Mouse (Mus musculus) liver, embryonic 14.5 days (tissue): ENCODE data around the gene Disc1. TPM values are rescaled to one million over a fixed set of nuclear protein-coding genes. Genes with fewer than 3 reads are reported as not detected.

ENCODE experiments used
- ATAC-seq: fragments of 200-750 bp; cut with Nextera tagmentation; 2 replicates; pipeline ENCODE4 v1.8.0; 2017; ENCODE audit warnings: moderate number of reproducible peaks, mild to moderate bottlenecking, moderate library complexity; ENCODE audit not compliant: insufficient read depth
- DNase-seq, 3 experiments: peaks; one replicate each; pipeline ENCODE4 v3.0.0-alpha.2; 2012 to 2013; ENCODE audit warnings: low read depth in 3 of 3, low spot score in 3 of 3
- H3K27ac ChIP-seq: fragments of 300-500 bp; sonication (generic); 2 replicates; pipeline ENCODE4 v1.5.1; 2014; ENCODE audit warnings: moderate library complexity, mild to moderate bottlenecking, control low read depth, inconsistent platforms
- H3K27me3 ChIP-seq: fragments of 300-500 bp; sonication (generic); 2 replicates; pipeline ENCODE4 v1.6.1; 2014; ENCODE audit warnings: mild to moderate bottlenecking, low read length, moderate library complexity; ENCODE audit not compliant: control insufficient read depth, insufficient read depth
- H3K36me3 ChIP-seq: fragments of 300-500 bp; sonication (generic); replicated peaks from 2 replicates; pipeline ENCODE4 v1.6.1; 2014; ENCODE audit warnings: low read depth; ENCODE audit not compliant: control insufficient read depth, insufficient read depth
- H3K4me1 ChIP-seq, 2 experiments: fragments of 200-500 bp in 1 of 2; fragments of 300-500 bp in 1 of 2; sonication (generic) in 1 of 2; replicated peaks; 2 replicates each; pipeline ENCODE4 v1.6.1; 2012 to 2014; ENCODE audit warnings: antibody characterized with exemption in 1 of 2, inconsistent platforms in 1 of 2, low read length in 1 of 2; ENCODE audit not compliant: control insufficient read depth in 2 of 2, insufficient read depth in 2 of 2
- H3K4me2 ChIP-seq: fragments of 300-500 bp; sonication (generic); 2 replicates; pipeline ENCODE4 v1.6.1; 2014; ENCODE audit warnings: low read depth, mild to moderate bottlenecking, control low read depth, moderate library complexity
- H3K4me3 ChIP-seq, 2 experiments: fragments of 200-500 bp in 1 of 2; fragments of 300-500 bp in 1 of 2; sonication (generic) in 1 of 2; 2 replicates each; pipeline ENCODE4 v1.5.1; 2012 to 2014; ENCODE audit warnings: low read depth in 2 of 2, low read length in 2 of 2, mild to moderate bottlenecking in 2 of 2, control low read depth in 1 of 2, inconsistent platforms in 1 of 2, moderate library complexity in 1 of 2; ENCODE audit not compliant: insufficient read depth in 1 of 2
- H3K9ac ChIP-seq: fragments of 300-500 bp; sonication (generic); replicated peaks from 2 replicates; pipeline ENCODE4 v1.6.1; 2014; ENCODE audit warnings: mild to moderate bottlenecking, control low read depth, moderate library complexity
- H3K9me3 ChIP-seq: fragments of 300-500 bp; sonication (generic); 2 replicates; pipeline ENCODE4 v1.6.1; 2016; ENCODE audit warnings: low read length, mixed read lengths; ENCODE audit not compliant: control insufficient read depth
- CTCF ChIP-seq: IDR thresholded peaks from 2 replicates; pipeline ENCODE4 v1.5.1; 2016; ENCODE audit warnings: antibody characterized with exemption, low read depth, control low read depth
- EP300 ChIP-seq: IDR thresholded peaks from 2 replicates; pipeline ENCODE4 v1.6.1; 2016; ENCODE audit warnings: antibody characterized with exemption, low read depth
- WGBS: fragments of 180-500 bp; shearing (Covaris S2); extraction: QIAGEN DNeasy Blood & Tissue Kit; methylation state at CpG from one replicate; pipeline ENCODE4 v1.1.7; 2014; ENCODE audit not compliant: insufficient replicate concordance; 5-methylcytosine and 5-hydroxymethylcytosine counted together
- polyA plus RNA-seq, 2 experiments: library from polyadenylated mRNA; depleted of rRNA in 1 of 2; stranded (reverse) in 1 of 2; unstranded in 1 of 2; fragments of >200 nt; fragmentation: Nextera tagmentation in 1 of 2; extraction: Ambion mirVana in 1 of 2; gene quantifications; 2 replicates each; pipeline versions ENCODE4 v1.2.1 to v1.2.3; 2012 to 2014

The Disc1 gene
- polyA plus RNA-seq, 2 experiments = 0.11 to 0.17 TPM

GRCm38 (mm10) chr8:125291932-125292717 is 238.1 kb downstream of the Disc1 start:
- Histone ChIP-seq H3K27me3 (no peaks in the 10 kb centered on the region), H3K4me2 (no peak overlapping the region), H3K36me3 (no peaks in the 10 kb centered on the region), H3K9ac (no peak overlapping the region), H3K4me3 (no peak overlapping the region), H3K4me1 (no peaks in the 10 kb centered on the region), H3K27ac (no peak overlapping the region), H3K9me3 (no peaks in the 10 kb centered on the region)
- DNase-seq (no peak), ATAC-seq (no peak)
- WGBS = 73% methylated on average over 22 of the region's 22 CpGs
- TF ChIP-seq EP300 = no peak
- TF ChIP-seq CTCF = 0 out of 2 replicates have a peak, but pooled peaks have one; percentile 8

- no peak for ATAC-seq
- H3K27ac ChIP-seq = no peak overlapping the region
- H3K4me3 ChIP-seq = no peak overlapping the region
Observed at GRCm38 (mm10) chr8:125292933-125293591, 239.1 kb downstream of the Disc1 start.

GRCm38 (mm10) chr8:125299248-125299647 is 245.3 kb downstream of the Disc1 start:
- WGBS = 51% methylated on average over 4 of the region's 4 CpGs
- Histone ChIP-seq H3K9me3 (no peaks in the 10 kb centered on the region), H3K36me3 (no peaks in the 10 kb centered on the region), H3K4me1 (no peaks in the 10 kb centered on the region), H3K9ac (no peak overlapping the region), H3K4me2 (no peak overlapping the region), H3K27ac (no peak overlapping the region), H3K4me3 (no peak overlapping the region), H3K27me3 (no peaks in the 10 kb centered on the region)
- TF ChIP-seq CTCF (no peak), EP300 (no peak)
- ATAC-seq (no peak), DNase-seq (no peak)

More at GRCm38 (mm10) chr8:125292933-125293591, 239.1 kb downstream of the Disc1 start:
- H3K36me3 ChIP-seq = no peaks in the 10 kb centered on the region
- no peak overlapping the region for H3K4me2 ChIP-seq
- TF ChIP-seq EP300 (no peak), CTCF (no peak)
- no peak overlapping the region for H3K9ac ChIP-seq
- WGBS = 47% methylated on average over 8 of the region's 8 CpGs
- H3K9me3 ChIP-seq = no peaks in the 10 kb centered on the region
- H3K4me1 ChIP-seq = no peaks in the 10 kb centered on the region
- H3K27me3 ChIP-seq = no peaks in the 10 kb centered on the region
- no peak for DNase-seq

GRCm38 (mm10) chr8:125301931-125302361 is 248.0 kb downstream of the Disc1 start:
- 59% methylated on average over 8 of the region's 8 CpGs for WGBS
- H3K36me3 ChIP-seq = no peaks in the 10 kb centered on the region
- H3K4me1 ChIP-seq = no peaks in the 10 kb centered on the region
- no peaks in the 10 kb centered on the region for H3K9me3 ChIP-seq
- H3K27me3 ChIP-seq = no peaks in the 10 kb centered on the region
- H3K4me3 ChIP-seq = no peak overlapping the region
- no peak for DNase-seq
- H3K4me2 ChIP-seq = no peak overlapping the region
- ATAC-seq = no peak
- H3K9ac ChIP-seq = no peak overlapping the region
- TF ChIP-seq CTCF (no peak), EP300 (no peak)
- H3K27ac ChIP-seq = no peak overlapping the region

- no peaks in the 10 kb centered on the region for H3K27me3 ChIP-seq
- H3K9ac ChIP-seq = no peak overlapping the region
- H3K4me3 ChIP-seq = no peak overlapping the region
- ATAC-seq (no peak), DNase-seq (no peak)
- no peaks in the 10 kb centered on the region for H3K36me3 ChIP-seq
- H3K9me3 ChIP-seq = no peaks in the 10 kb centered on the region
- no peak overlapping the region for H3K4me2 ChIP-seq
- TF ChIP-seq EP300 (no peak), CTCF (no peak)
- H3K4me1 ChIP-seq = 0 out of 4 replicates have a peak, but pooled peaks cover 0 to 3% of the 10 kb centered on the region in 2 experiments
- no peak overlapping the region for H3K27ac ChIP-seq
- WGBS = 73% methylated on average over 10 of the region's 10 CpGs
Observed at GRCm38 (mm10) chr8:125306665-125307064, 252.7 kb downstream of the Disc1 start.
